Mouse (Mus musculus) layer of hippocampus, adult 18-20 months (tissue): Measurements from ENCODE around the gene Rptn. TPM values are rescaled to one million over a fixed set of nuclear protein-coding genes. Genes with fewer than 3 reads are reported as not detected.
"Not testable (repeated sequence)": the region's sequence is repeated elsewhere in the genome, so short reads cannot be mapped to it uniquely, and the experiment has no call there.

Source experiments
- DNase-seq, 2 experiments: peaks; one replicate each; pipeline ENCODE4 v3.0.0; 2022; ENCODE audit warnings: low spot score in 2 of 2
- long read RNA-seq: library from polyadenylated mRNA; stranded (forward); transcript quantifications from one replicate; pipeline ENCODE4 v2.0.0, GENCODE M21; 2021
- total RNA-seq, 2 experiments: library from RNA; stranded (reverse); gene quantifications; 2 replicates each; pipeline ENCODE4 v1.2.3; 2021

The Rptn gene
- total RNA-seq, result not detected
- long read RNA-seq, result 0 reads

DNA sequence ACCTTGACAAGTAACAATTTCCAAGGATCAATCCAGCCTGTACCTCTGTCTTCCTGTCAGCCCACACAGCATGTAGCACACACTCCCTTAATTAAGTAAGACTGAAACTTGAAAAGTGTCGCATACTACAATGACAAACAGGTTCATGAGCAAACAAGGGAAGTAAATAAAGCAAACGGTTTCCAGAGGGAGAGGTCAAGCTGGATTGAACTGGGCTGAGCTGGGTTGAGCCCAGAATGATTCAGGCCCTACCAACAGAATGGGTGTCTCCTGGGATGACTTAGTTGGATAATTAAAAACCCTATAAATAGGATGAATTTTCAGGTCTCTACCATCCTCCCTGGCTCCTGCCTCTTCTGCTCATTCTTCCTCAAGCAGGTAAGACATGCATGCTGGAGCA, at the start of gene Rptn:
Gene Rptn (plus strand): TSS at position 334 of the 400 bp plus-strand sequence.
- no peak for DNase-seq

DNA sequence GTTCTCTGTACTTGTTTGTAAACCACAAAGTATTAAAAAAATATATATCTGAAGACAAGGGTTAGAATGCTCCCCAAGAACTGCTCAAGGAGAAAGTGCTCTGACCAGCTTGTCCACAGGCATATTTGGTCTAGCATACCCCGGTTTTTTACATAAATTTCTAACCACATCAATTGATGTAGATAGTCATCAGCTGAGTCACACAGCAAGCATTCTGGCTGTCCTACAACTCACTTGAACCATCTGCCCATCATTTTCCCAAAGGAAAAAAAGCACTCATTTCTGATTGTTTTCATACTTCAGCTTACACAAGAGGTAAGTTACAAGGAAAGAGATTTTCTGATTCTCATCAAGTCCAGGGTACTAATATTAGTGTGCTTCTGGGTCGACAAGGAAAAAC, 46.6 kb upstream of the Rptn start:
- peak; percentile 11 to 63 for DNase-seq

DNA sequence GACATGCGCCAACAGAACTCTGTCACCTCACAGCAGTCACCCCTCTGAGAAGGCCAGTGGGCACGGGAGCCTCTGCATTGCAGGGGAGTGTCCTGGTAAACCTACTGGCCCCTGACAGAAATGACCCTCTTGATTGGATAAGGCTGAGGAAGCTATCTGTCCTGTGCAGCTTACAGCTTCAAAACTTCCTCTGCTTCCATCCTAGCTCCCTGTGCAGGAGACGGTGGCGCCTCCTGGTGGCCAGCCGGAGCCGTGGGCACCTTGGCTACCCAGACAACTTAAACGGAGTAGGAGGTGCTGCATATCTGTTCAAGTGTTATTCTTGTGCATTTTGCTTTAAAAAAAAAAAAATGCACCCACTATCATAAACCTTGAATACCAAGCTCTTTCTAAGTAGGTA, 33.5 kb upstream of the Rptn start:
- peak; percentile 47 to 77 for DNase-seq

DNA sequence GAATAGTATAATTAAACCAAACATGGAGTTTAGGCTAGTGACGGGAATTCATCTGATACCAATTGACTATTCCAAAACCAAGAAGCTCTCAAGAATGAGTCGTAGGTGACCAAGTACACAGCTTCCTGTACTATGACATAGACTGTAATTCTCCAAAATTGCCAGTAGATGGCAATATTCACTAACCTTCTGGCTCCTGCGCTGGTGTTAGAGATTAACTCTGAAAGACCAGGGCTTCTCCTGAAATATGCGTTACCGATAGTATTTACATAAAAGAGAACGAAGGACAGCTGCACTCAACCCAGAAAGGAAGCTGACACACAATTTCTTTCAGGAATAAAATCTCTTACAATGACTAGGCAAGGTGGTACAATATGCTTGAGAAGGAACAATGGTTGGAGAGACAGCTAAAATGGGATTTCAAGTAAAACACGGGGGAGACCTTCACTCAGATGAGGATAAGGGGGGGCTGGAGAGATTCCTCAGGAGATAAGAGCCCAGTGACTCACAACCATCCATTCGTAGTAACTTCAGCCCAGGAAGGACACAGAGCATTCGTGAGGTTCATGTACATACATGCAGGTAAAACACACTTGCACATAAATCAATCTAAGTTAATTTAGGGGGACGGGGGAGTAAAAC, 31.4 kb upstream of the Rptn start:
- peak in 1 of 2 experiments; percentile 47 for DNase-seq

DNA sequence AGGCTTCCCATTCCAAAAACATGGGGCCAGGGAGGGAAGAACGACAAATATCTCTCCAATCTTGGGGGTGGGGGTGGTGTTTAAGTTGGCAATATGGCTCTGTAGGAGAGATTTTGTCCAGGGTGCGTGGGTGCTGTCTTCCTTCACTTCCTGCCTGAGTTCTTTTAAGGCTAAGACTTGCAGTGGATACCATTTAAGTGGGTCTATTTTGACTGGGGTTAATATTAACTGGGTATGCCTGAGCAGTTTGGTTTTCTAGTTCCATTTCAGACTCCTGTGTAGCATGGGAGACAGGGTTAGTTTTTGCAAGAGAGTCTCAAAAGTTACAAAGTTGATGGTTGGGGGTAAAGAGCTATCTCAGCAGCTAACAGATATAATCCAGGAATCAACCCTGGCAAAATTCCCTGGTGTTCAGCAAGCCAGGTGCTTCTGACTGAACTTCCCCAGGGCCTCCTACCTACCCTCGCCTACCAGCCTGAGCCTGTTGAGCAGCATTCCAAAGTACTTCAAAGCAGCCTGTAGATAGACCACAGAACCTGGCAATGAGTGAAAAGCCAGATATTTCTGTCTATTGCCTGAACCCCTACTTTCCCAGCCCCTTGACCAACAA, 26.4 kb upstream of the Rptn start:
- DNase-seq, result no peak

DNA sequence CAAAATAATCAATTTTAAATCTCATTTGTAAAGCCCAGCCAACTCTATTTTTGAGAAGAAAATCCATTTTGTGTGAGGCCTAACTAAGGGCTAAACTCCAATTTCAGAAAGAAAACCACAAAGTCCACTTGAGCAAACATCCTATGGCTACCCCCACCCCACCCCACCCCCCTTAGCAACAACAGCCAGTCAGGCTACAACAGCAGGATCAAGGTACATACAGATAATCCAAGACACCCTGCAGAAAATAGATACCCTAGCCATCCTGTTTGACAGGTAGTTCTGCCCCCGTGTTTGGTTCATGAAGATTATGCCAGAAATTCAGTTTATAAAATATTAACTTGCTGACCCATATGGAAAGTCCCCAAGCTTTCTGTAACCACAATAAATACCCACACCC, 25.3 kb upstream of the Rptn start:
- no peak for DNase-seq

DNA sequence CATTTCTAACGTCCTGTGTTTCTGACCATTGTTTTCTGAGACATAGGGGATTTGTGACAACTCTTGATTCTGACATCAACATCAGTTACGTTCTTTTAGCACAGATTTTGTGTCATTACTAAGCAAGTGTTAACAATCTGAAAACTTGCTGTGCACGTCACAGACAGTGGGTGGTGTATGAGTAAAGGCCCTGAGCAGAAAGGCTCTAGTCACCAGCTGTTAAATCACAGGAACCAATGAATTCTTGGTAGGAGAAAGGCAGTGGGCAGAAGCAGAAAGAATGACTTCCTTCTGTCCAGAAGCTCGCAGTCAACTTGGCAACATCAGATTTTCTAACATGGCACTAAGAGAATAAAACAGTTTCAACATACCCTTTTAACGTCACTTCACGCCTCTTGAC, 20.1 kb upstream of the Rptn start:
- DNase-seq, result peak in 1 of 2 experiments; percentile 21

DNA sequence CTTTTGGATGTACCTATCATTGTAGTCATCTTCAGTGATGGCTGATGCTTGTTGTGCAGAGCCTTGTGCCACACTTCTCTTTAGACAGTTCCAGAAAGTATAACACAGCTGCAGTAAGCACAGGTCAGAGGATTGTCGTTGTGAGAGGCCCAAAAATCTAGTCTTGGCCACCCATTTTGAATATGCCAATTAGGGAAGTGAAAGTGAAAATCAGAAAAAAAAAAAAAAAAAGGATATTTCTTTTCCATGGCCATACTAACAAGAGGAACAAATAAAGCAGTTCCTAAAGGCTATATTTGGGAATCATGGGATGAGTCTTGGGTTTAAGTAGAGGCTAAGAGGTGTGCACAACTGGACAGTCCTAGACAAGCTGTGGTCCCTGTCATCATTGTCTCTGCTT, 18.3 kb upstream of the Rptn start:
- DNase-seq, result no peak

DNA sequence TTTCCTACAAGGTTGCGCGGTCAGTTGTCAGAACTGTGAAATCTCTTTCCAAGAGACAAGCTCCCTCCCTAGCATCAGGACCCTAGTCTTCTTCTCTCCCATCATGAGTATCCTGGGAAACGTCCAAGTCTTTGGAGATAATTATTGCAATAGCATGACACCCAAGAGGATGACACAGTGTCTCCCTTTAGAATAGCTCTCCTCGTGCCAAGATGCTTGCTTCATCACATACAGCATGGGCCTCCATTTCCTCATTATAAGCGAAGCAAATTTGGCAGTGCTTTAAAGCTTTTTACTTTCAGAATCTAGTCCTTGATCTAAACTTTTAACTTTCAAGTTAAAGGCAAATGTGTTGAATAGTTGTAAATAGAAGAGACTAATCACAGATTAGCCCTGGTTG, 17.9 kb upstream of the Rptn start:
- DNase-seq, result no peak

DNA sequence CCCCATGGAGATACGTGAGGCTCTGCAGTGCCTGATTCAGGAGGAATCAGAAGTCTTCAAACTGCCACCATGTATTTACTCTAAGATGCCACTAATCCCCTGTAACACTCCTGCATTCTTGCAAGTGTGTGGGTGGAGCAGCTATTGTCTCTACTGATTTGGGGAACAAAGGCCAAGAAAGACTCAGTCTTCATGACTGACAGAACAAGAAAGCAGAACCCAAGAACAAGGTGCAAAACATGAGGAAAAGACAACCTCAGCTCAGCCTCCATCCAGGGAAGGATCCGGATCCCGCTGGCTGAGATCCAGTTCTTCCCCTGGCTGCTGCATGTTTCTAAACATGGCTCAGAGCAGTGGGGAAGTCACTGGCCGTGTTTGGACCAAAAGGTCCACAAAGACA, 15.4 kb upstream of the Rptn start:
- no peak for DNase-seq

DNA sequence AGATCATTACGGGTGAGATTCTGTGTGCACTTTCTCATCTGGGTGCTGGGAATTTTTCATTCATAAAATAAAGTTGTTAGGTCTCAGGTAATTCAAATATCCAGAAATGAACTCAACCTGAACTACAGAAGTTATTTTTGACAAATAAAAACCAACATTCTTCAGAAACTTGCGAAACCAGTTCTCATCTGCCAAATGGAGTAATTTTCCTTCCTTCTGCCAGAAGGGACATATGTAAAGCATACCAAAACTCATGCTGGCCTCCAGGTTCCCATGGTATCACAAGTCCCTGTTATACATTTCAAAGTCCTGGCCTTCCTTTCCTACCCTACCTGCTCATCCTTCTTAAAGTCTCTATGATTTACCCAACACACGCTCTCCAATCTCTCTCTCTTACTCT, 10.4 kb downstream of the Rptn start:
- DNase-seq, result no peak

DNA sequence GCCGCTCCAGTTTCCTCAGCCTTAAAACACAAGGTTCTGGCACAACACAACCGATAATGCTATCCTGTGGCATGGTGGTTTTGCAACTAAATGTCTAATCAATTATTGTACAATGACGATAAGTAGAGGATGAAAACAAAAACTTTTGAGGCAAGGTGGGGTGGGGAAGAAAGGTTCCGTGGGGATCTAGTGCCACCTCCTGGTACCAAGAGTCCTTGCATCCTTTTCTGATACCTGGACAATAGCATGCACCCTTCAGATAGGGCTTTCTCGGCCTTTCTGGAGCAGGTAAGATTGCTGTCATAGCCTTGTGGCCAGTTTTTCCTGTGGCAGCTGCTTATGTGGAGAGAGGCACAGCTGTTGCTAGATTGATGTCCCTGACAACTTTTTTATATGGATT, 13.5 kb downstream of the Rptn start:
- peak in 1 of 2 experiments; percentile 30 for DNase-seq

DNA sequence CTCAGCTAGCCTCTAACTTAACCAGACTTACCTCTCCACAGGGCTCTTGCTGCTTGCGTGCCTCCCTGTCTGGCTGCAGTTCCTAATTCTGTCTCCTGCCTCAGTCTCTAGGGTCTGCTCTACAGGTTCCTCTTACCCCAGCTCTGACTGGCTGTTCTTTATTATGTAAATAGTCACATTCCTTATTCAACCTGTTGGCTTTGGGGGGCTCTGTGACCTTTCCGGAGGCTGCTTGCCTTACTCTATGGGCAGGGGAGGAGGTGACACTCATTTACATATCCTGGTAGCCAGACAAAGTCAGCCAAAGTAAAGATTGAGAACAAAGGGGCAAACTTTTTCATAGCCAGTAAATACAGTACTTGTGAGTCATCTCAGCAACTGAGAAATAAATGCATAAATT, 18.4 kb downstream of the Rptn start:
- DNase-seq, result no peak

DNA sequence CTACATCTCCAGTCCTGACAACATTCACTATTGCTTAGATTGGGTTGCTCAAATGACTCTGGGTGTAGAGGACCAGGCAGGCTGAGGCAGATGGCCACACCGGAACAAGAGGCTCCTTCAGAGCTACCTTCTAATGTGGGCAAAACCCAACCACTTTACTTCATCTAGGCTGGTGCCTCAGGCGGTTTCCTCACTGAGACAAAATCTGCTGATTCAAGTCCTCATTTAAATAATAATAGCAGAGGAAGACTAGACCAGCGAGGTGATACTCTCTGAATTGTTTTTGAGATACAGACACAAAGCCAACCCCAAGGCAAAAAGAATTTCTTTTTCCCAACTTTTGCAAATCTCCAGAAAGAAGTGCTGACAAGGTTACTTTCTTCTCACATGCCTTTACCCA, 38.2 kb downstream of the Rptn start:
- DNase-seq, result no peak

DNA sequence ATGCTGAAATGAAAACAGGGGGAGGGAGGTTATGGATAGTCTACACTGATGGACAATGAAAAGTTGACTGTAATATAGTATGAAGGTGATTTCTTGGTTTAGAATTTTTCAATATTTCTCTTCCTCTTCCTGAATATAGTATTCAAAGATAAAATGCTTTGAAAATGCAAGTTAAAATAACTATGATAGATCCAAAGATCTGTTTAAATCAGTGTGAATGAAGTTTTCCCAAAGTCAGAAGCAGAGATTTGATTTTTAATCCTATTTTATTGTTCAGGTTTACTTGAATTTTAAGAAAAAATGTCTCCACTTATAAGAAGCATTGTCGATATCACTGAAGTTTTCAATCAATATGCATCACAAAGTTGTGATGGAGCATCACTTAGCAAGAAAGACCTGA, 48.5 kb downstream of the Rptn start, which contains the start of gene Tchh:
Gene Tchh (plus strand): TSS at position 301 of the 400 bp plus-strand sequence.
- no peak for DNase-seq

DNA sequence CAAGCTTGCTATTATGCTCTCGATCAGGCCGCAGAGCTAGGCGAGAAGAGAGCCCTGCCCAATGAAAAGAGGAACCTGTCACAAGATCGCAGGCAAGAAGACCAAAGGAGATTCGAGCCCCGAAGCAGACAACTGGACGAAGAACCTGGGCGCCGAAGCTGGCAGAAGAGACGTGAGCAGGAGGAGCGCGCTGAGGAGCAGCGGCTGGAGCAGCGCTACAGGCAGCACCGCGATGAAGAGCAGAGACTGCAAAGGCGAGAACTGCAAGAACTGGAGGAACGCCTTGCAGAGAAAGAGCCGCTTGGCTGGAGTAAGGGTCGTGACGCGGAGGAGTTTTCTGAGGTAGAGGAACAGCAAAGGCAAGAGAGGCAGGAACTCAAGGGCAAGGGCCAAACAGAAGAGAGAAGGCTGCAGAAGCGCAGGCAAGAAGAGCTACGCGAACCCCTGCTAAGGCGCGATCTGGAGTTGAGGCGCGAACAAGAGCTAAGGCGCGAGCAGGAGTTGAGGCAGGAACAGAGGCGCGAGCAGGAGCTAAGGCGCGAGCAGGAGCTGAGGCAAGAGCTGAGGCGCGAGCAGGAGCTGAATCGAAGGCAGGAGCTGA, 50.1 kb downstream of the Rptn start:
- peak in 1 of 2 experiments; percentile 24 for DNase-seq

DNA sequence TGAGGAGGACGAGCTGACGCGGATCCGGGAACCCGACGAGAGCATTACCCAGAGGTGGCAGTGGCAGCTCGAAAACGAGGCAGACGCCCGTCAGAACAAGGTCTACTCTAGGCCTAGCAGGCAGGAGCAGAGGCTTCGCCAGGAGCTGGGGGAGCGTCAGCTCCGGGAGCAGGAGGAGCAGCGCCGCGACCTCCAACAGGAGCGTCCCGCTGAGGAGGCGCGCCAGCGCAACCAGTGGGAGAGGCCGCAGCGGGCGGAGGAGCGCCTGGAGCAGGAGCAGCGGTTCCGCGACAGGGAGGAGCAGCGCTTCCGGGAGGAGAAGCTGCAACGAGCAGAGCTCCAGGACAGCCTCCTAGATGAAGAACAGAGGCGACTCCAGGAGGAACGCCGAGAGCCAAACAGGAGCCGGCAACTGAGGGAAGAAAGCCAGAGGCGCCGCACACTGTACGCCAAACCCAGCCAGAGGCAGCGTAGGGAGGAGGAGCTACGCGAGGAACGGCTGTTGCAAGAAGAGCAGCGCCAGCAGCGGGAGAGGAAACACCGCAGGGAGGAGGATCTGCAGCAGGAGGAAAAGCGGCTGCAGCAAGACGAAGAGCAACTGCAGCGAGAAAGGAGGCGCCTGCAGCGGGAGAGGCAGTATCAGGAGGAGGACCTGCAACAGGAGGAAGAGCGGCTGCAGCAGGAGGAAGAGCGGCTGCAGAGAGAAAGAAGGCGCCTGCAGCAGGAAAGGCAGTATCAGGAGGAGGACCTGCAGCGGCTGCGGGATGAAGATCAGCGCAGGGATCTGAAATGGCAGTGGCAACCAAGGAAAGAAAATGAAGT, 51.1 kb downstream of the Rptn start:
- DNase-seq, result peak; percentile 61 to 72

DNA sequence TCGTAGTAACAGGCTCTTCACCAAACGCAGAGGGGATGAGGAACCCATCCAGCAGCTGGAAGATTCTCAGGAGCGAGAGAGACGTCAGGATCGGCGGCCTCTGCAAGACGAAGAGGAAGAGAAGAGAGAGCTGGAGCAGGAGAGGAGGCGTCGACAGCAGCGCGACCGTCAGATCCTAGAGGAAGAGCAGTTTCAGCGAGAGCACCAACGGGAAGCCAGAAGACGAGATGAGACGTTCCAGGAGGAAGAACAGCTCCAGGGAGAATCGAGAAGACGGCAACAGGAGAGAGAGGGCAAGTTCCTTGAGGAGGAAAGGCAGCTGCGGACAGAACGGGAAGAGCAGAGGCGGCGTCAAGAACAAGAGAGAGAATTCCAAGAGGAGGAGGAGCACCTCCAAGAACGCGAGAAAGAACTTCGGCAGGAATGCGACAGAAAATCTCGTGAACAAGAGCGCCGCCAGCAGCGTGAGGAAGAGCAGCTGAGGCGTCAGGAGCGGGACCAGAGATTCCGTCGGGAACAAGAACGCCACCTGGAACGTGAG, 51.7 kb downstream of the Rptn start:
- DNase-seq, result peak in 1 of 2 experiments; percentile 23

DNA sequence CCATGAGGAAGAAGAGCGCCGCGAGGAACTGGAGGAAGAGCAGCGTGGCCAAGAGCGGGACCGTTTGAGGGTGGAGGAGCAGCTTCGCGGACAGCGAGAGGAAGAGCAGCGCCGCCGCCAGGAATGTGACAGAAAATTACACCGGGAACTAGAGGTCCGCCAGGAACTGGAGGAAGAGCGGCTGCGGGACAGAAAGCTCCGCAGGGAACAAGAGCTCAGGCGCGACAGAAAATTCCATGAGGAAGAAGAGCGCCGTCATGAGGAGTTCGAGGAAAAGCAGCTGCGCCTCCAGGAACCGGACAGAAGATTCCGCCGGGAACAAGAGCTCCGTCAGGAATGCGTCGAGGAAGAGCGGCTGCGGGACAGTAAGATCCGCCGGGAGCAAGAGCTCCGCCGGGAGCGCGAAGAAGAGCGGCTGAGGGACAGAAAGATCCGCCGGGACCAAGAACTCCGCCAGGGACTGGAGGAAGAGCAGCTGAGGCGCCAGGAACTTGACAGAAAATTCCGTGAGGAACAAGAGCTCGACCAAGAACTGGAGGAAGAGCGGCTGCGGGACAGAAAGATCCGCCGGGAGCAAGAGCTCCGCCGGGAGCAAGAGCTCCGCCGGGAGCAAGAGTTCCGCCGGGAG, 52.7 kb downstream of the Rptn start:
- peak in 1 of 2 experiments; percentile 20 for DNase-seq

DNA sequence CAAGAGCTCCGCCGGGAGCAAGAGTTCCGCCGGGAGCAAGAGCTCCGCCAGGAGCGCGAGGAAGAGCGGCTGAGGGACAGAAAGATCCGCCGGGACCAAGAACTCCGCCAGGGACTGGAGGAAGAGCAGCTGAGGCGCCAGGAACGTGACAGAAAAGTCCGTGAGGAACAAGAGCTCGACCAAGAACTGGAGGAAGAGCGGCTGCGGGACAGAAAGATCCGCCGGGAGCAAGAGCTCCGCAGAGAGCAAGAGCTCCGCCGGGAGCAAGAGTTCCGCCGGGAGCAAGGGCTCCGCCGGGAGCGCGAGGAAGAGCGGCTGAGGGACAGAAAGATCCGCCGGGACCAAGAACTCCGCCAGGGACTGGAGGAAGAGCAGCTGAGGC, 53.2 kb downstream of the Rptn start:
- DNase-seq, result not testable (repeated sequence)
